Mouse (Mus musculus) kidney, adult 18-20 months (tissue): ENCODE data around the gene Adgrg6.

Source experiments
- DNase-seq: peaks from one replicate; pipeline ENCODE4 v3.0.0; 2021

Adgrg6 gene

GRCm38 (mm10) chr10:14483257-14483656 is 62.2 kb downstream of the Adgrg6 start:
- DNase-seq, result no peak

- no peak for DNase-seq
These were observed 63.0 kb downstream of the Adgrg6 start for GRCm38 (mm10) chr10:14482483-14482882.

GRCm38 (mm10) chr10:14480928-14481327 is 64.5 kb downstream of the Adgrg6 start:
- DNase-seq, result no peak

GRCm38 (mm10) chr10:14476393-14476792 is 69.1 kb downstream of the Adgrg6 start:
- no peak for DNase-seq

GRCm38 (mm10) chr10:14475641-14476040 is 69.8 kb downstream of the Adgrg6 start:
- DNase-seq, result no peak

GRCm38 (mm10) chr10:14474541-14475305 is 70.7 kb downstream of the Adgrg6 start:
- no peak for DNase-seq

- DNase-seq, result no peak
These were observed 74.4 kb downstream of the Adgrg6 start for GRCm38 (mm10) chr10:14471039-14471550.

- no peak for DNase-seq
These were observed 76.8 kb downstream of the Adgrg6 start for GRCm38 (mm10) chr10:14468623-14469022.

GRCm38 (mm10) chr10:14463796-14464511 is 81.5 kb downstream of the Adgrg6 start:
- DNase-seq, result peak; percentile 22

- no peak for DNase-seq
These were observed 84.4 kb downstream of the Adgrg6 start for GRCm38 (mm10) chr10:14460933-14461514.

GRCm38 (mm10) chr10:14460252-14460932 is 85.1 kb downstream of the Adgrg6 start:
- DNase-seq, result no peak

GRCm38 (mm10) chr10:14459819-14460218 is 85.6 kb downstream of the Adgrg6 start:
- DNase-seq, result no peak

- DNase-seq, result no peak
These were observed 86.1 kb downstream of the Adgrg6 start for GRCm38 (mm10) chr10:14459330-14459729.

GRCm38 (mm10) chr10:14454481-14454880 is 91.0 kb downstream of the Adgrg6 start:
- no peak for DNase-seq

- no peak for DNase-seq
These were observed 93.6 kb downstream of the Adgrg6 start for GRCm38 (mm10) chr10:14451811-14452210.

GRCm38 (mm10) chr10:14450073-14450472 is 95.4 kb downstream of the Adgrg6 start:
- no peak for DNase-seq

- DNase-seq, result no peak
These were observed 99.7 kb downstream of the Adgrg6 start for GRCm38 (mm10) chr10:14445590-14446291.

- DNase-seq, result no peak
These were observed 104.4 kb downstream of the Adgrg6 start for GRCm38 (mm10) chr10:14440860-14441579.

GRCm38 (mm10) chr10:14404070-14404469 is 141.4 kb downstream of the Adgrg6 start:
- peak; percentile 8 for DNase-seq

GRCm38 (mm10) chr10:14401744-14402143 is 143.7 kb downstream of the Adgrg6 start:
- no peak for DNase-seq

- DNase-seq, result peak; percentile 51
These were observed 154.3 kb downstream of the Adgrg6 start for GRCm38 (mm10) chr10:14391025-14391639.
